Mouse (Mus musculus): ENCODE measurements around the gene Olfr1493-ps1. TPM values are rescaled to one million over a fixed set of nuclear protein-coding genes. Genes with fewer than 3 reads are reported as not detected.

The Olfr1493-ps1 gene
- not detected in 2 replicates for polyA plus RNA-seq (2014; fragmentation: Nextera tagmentation; extraction: Ambion mirVana)

- Histone ChIP-seq H3K4me2 (replicated peaks; ENCODE audit: low read depth, low read length) (no peak within 1 kb of the TSS), H3K36me3 (ENCODE audit: control insufficient read depth, insufficient read depth, low read length) (no peaks in the 10 kb centered on the region), H3K4me3 (ENCODE audit: low read depth, low read length) (no peak within 1 kb of the TSS), H3K9me3 (ENCODE audit: control insufficient read depth, low read length) (peaks cover 2% of the 10 kb centered on the region; the same call in 1 of the 2 replicates), H3K4me1 (replicated peaks; ENCODE audit: control insufficient read depth, insufficient read depth, low read length) (no peaks in the 10 kb centered on the region), H3K27me3 (ENCODE audit: control insufficient read depth, insufficient read depth, low read length) (no peaks in the 10 kb centered on the region), H3K27ac (ENCODE audit: low read depth, low read length) (no peak within 1 kb of the TSS), H3K9ac (ENCODE audit: low read depth, low read length) (no peak within 1 kb of the TSS)
- ATAC-seq (ENCODE audit: low FRiP score) (no peak), DNase-seq (ENCODE audit: low spot score) (no peak)
- 63% methylated on average over 2 of the region's 2 CpGs for WGBS
These were observed at the start of gene Olfr1493-ps1 for GRCm38 (mm10) chr19:13722978-13723377. TSS of gene Olfr1493-ps1 (plus strand) at chr19:13723278.

- H3K4me2 ChIP-seq (replicated peaks; ENCODE audit: low read depth, low read length) = no peak within 1 kb of the TSS
- H3K9me3 ChIP-seq (ENCODE audit: control insufficient read depth, low read length) = no peaks in the 10 kb centered on the region
- H3K9ac ChIP-seq (ENCODE audit: low read depth, low read length) = no peak within 1 kb of the TSS
- no peaks in the 10 kb centered on the region for H3K36me3 ChIP-seq (ENCODE audit: control insufficient read depth, insufficient read depth, low read length)
- no peak within 1 kb of the TSS for H3K27ac ChIP-seq (ENCODE audit: low read depth, low read length)
- no peak for DNase-seq (ENCODE audit: low spot score)
- no peak for ATAC-seq (ENCODE audit: low FRiP score)
- no peaks in the 10 kb centered on the region for H3K27me3 ChIP-seq (ENCODE audit: control insufficient read depth, insufficient read depth, low read length)
- WGBS = 77% methylated on average over 3 of the region's 3 CpGs
- no peak within 1 kb of the TSS for H3K4me3 ChIP-seq (ENCODE audit: low read depth, low read length)
- H3K4me1 ChIP-seq (replicated peaks; ENCODE audit: control insufficient read depth, insufficient read depth, low read length) = no peaks in the 10 kb centered on the region
These were observed 26.1 kb upstream of the Olfr1493-ps1 start, which contains the start of gene Olfr1491 for GRCm38 (mm10) chr19:13696968-13697367. TSS of gene Olfr1491 (plus strand) at chr19:13697268.

- no peak for ATAC-seq (ENCODE audit: low FRiP score)
- no peak within 1 kb of the TSS for H3K27ac ChIP-seq (ENCODE audit: low read depth, low read length)
- DNase-seq (ENCODE audit: low spot score) = no peak
- WGBS = 93% methylated on average over 4 of the region's 4 CpGs
- H3K9ac ChIP-seq (ENCODE audit: low read depth, low read length) = no peak within 1 kb of the TSS
- no peak within 1 kb of the TSS for H3K4me2 ChIP-seq (replicated peaks; ENCODE audit: low read depth, low read length)
- H3K4me3 ChIP-seq (ENCODE audit: low read depth, low read length) = no peak within 1 kb of the TSS
- no peaks in the 10 kb centered on the region for H3K9me3 ChIP-seq (ENCODE audit: control insufficient read depth, low read length)
- no peaks in the 10 kb centered on the region for H3K36me3 ChIP-seq (ENCODE audit: control insufficient read depth, insufficient read depth, low read length)
- H3K27me3 ChIP-seq (ENCODE audit: control insufficient read depth, insufficient read depth, low read length) = no peaks in the 10 kb centered on the region
- no peaks in the 10 kb centered on the region for H3K4me1 ChIP-seq (replicated peaks; ENCODE audit: control insufficient read depth, insufficient read depth, low read length)
These were observed 16.4 kb downstream of the Olfr1493-ps1 start, which contains the start of gene Olfr1494 for GRCm38 (mm10) chr19:13739428-13739827. TSS of gene Olfr1494 (plus strand) at chr19:13739728.

- no peak overlapping the region for H3K27ac ChIP-seq (ENCODE audit: low read depth, low read length)
- H3K27me3 ChIP-seq (ENCODE audit: control insufficient read depth, insufficient read depth, low read length) = no peaks in the 10 kb centered on the region
- H3K4me1 ChIP-seq (replicated peaks; ENCODE audit: control insufficient read depth, insufficient read depth, low read length) = no peaks in the 10 kb centered on the region
- ATAC-seq (ENCODE audit: low FRiP score) (no peak), DNase-seq (ENCODE audit: low spot score) (no peak)
- H3K9me3 ChIP-seq (ENCODE audit: control insufficient read depth, low read length) = no peaks in the 10 kb centered on the region
- no peak overlapping the region for H3K4me2 ChIP-seq (replicated peaks; ENCODE audit: low read depth, low read length)
- H3K36me3 ChIP-seq (ENCODE audit: control insufficient read depth, insufficient read depth, low read length) = no peaks in the 10 kb centered on the region
- no peak overlapping the region for H3K9ac ChIP-seq (ENCODE audit: low read depth, low read length)
- 100% methylated on average over 1 of the region's 1 CpGs for WGBS
- H3K4me3 ChIP-seq (ENCODE audit: low read depth, low read length) = no peak overlapping the region
These were observed 26.3 kb downstream of the Olfr1493-ps1 start for GRCm38 (mm10) chr19:13749366-13749765.

DNA sequence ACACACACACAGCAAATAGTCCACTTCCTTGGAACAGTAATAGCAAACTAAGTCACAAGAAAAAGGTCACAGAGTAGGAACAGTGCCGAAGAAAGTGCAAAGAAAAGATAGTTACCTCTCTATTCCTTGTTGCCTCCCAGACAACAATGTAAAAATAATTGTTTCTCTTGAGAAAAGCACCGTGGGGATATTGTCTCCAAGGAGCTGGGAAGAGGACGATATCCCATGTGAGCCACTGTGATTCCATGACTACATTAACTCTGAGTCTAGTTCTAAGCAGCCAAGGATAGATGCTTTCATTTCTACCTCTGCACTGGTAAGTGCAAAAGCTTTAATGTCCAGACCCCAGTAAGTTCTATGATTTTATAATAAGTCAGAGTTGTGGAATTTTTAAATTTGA, 41.2 kb downstream of the Olfr1493-ps1 start, which contains the start of gene Olfr1495:
Olfr1495 (plus strand) TSS at position 301 of the 400 bp plus-strand sequence.
- Histone ChIP-seq H3K4me3 (ENCODE audit: low read depth, low read length) (no peak within 1 kb of the TSS), H3K4me2 (replicated peaks; ENCODE audit: low read depth, low read length) (no peak within 1 kb of the TSS), H3K4me1 (replicated peaks; ENCODE audit: control insufficient read depth, insufficient read depth, low read length) (no peaks in the 10 kb centered on the region), H3K27ac (ENCODE audit: low read depth, low read length) (no peak within 1 kb of the TSS), H3K36me3 (ENCODE audit: control insufficient read depth, insufficient read depth, low read length) (no peaks in the 10 kb centered on the region), H3K9me3 (ENCODE audit: control insufficient read depth, low read length) (no peaks in the 10 kb centered on the region), H3K9ac (ENCODE audit: low read depth, low read length) (no peak within 1 kb of the TSS), H3K27me3 (ENCODE audit: control insufficient read depth, insufficient read depth, low read length) (no peaks in the 10 kb centered on the region)
- 86% methylated on average over 3 of the region's 3 CpGs for WGBS
- ATAC-seq (ENCODE audit: low FRiP score) (no peak), DNase-seq (ENCODE audit: low spot score) (no peak)

- Histone ChIP-seq H3K27me3 (ENCODE audit: control insufficient read depth, insufficient read depth, low read length) (no peaks in the 10 kb centered on the region), H3K36me3 (ENCODE audit: control insufficient read depth, insufficient read depth, low read length) (no peaks in the 10 kb centered on the region), H3K4me2 (replicated peaks; ENCODE audit: low read depth, low read length) (no peak overlapping the region), H3K4me1 (replicated peaks; ENCODE audit: control insufficient read depth, insufficient read depth, low read length) (no peaks in the 10 kb centered on the region), H3K9me3 (ENCODE audit: control insufficient read depth, low read length) (no peaks in the 10 kb centered on the region), H3K4me3 (ENCODE audit: low read depth, low read length) (no peak overlapping the region), H3K27ac (ENCODE audit: low read depth, low read length) (no peak overlapping the region), H3K9ac (ENCODE audit: low read depth, low read length) (no peak overlapping the region)
- no peak for DNase-seq (ENCODE audit: low spot score)
- no peak for ATAC-seq (ENCODE audit: low FRiP score)
- WGBS = 92% methylated on average over 9 of the region's 9 CpGs
These were observed 45.6 kb downstream of the Olfr1493-ps1 start for GRCm38 (mm10) chr19:13768565-13769276.

DNA sequence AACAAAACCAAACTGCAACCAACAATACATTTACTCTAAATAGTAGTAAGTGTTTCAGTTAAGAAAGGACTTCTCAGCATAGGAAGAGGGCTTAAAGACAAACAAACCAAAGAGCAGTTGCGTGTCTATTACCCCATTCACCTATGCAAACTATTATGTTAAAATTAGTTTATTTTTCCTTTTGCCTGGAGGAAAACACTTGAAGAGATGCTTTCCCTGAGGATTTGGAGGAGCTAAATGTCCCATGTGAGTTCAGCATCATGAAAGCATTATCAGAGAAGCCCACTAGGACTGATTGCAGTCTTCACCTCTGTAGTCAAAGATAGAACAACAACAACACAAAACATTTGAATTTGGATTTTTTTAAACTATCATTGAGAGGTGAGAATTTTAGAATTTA, 54.5 kb downstream of the Olfr1493-ps1 start, which contains the start of gene Olfr1496:
Olfr1496 (plus strand) TSS at position 301 of the 400 bp plus-strand sequence.
- H3K9ac ChIP-seq (ENCODE audit: low read depth, low read length) = no peak within 1 kb of the TSS
- WGBS = 85% methylated on average over 1 of the region's 1 CpGs
- no peak within 1 kb of the TSS for H3K4me2 ChIP-seq (replicated peaks; ENCODE audit: low read depth, low read length)
- H3K36me3 ChIP-seq (ENCODE audit: control insufficient read depth, insufficient read depth, low read length) = no peaks in the 10 kb centered on the region
- H3K4me3 ChIP-seq (ENCODE audit: low read depth, low read length) = no peak within 1 kb of the TSS
- ATAC-seq (ENCODE audit: low FRiP score) (no peak), DNase-seq (ENCODE audit: low spot score) (no peak)
- H3K27me3 ChIP-seq (ENCODE audit: control insufficient read depth, insufficient read depth, low read length) = no peaks in the 10 kb centered on the region
- no peaks in the 10 kb centered on the region for H3K9me3 ChIP-seq (ENCODE audit: control insufficient read depth, low read length)
- no peaks in the 10 kb centered on the region for H3K4me1 ChIP-seq (replicated peaks; ENCODE audit: control insufficient read depth, insufficient read depth, low read length)
- H3K27ac ChIP-seq (ENCODE audit: low read depth, low read length) = no peak within 1 kb of the TSS
